Mouse (Mus musculus) MEL (cell line): ENCODE results near the gene Pmpca. TPM values are rescaled to one million over a fixed set of nuclear protein-coding genes. Genes with fewer than 3 reads are reported as not detected.

Experiments used
- DNase-seq: peaks from one replicate; pipeline ENCODE4 v3.0.0; 2011; ENCODE audit warnings: low read depth, low spot score
- H3K27ac ChIP-seq: 2 replicates; pipeline ENCODE4 v1.5.1; 2012; ENCODE audit warnings: low read depth, mild to moderate bottlenecking, control low read depth, low read length, moderate library complexity; ENCODE audit not compliant: control insufficient read depth
- H3K27me3 ChIP-seq, 2 experiments: fragments of 150-350 bp in 1 of 2; sonication (generic) in 1 of 2; 2 replicates each; pipeline ENCODE4 v1.6.1; 2012; ENCODE audit warnings: low read length in 2 of 2, mild to moderate bottlenecking in 2 of 2, improper control_type of control experiment in 1 of 2, moderate library complexity in 1 of 2; ENCODE audit not compliant: insufficient read depth in 2 of 2, control insufficient read depth in 1 of 2
- H3K36me3 ChIP-seq, 2 experiments: 2 replicates each; pipeline ENCODE4 v1.6.1; 2012 to 2014; ENCODE audit warnings: low read length in 2 of 2, improper control_type of control experiment in 1 of 2, inconsistent platforms in 1 of 2, mild to moderate bottlenecking in 1 of 2; ENCODE audit not compliant: insufficient read depth in 2 of 2, control insufficient read depth in 1 of 2
- H3K4me1 ChIP-seq, 2 experiments: fragments of 150-350 bp in 1 of 2; sonication (generic) in 1 of 2; 2 replicates each; pipeline ENCODE4 v1.6.1; 2012; ENCODE audit warnings: low read length in 2 of 2, improper control_type of control experiment in 1 of 2, mild to moderate bottlenecking in 1 of 2; ENCODE audit not compliant: insufficient read depth in 2 of 2, control insufficient read depth in 1 of 2
- H3K4me3 ChIP-seq, 2 experiments: fragments of 150-350 bp in 1 of 2; sonication (generic) in 1 of 2; 2 replicates each; pipeline ENCODE4 v1.5.1; 2012; ENCODE audit warnings: low read depth in 2 of 2, low read length in 2 of 2, mild to moderate bottlenecking in 2 of 2, moderate library complexity in 2 of 2, control low read depth in 1 of 2, improper control_type of control experiment in 1 of 2; ENCODE audit not compliant: control insufficient read depth in 1 of 2, insufficient read depth in 1 of 2
- H3K79me2 ChIP-seq: 2 replicates; pipeline ENCODE4 v1.6.1; 2012; ENCODE audit warnings: mild to moderate bottlenecking, low read length, moderate library complexity; ENCODE audit not compliant: control insufficient read depth, poor library complexity, insufficient read depth
- H3K9ac ChIP-seq: 2 replicates; pipeline ENCODE4 v1.6.1; 2012; ENCODE audit warnings: low read depth, mild to moderate bottlenecking, control low read depth, low read length, moderate library complexity; ENCODE audit not compliant: control insufficient read depth, poor library complexity, severe bottlenecking
- H3K9me3 ChIP-seq: fragments of 150-350 bp; sonication (generic); replicated peaks from 2 replicates; pipeline ENCODE4 v1.6.1; 2012; ENCODE audit warnings: mild to moderate bottlenecking, low read length, improper control_type of control experiment, moderate library complexity; ENCODE audit not compliant: insufficient read depth
- BHLHE40 ChIP-seq: IDR thresholded peaks from 2 replicates; pipeline ENCODE4 v1.6.1; 2012; ENCODE audit warnings: low read depth, mild to moderate bottlenecking, inconsistent platforms, low read length, improper control_type of control experiment, borderline replicate concordance
- CHD2 ChIP-seq: IDR thresholded peaks from 2 replicates; pipeline ENCODE4 v1.6.1; 2011; ENCODE audit warnings: low read length, improper control_type of control experiment
- CTCF ChIP-seq, 3 experiments: IDR thresholded peaks in 2 of 3; conservative IDR thresholded peaks in 1 of 3; 2 replicates each; pipeline ENCODE4 v1.5.1; 2011 to 2012; ENCODE audit warnings: low read length in 3 of 3, low read depth in 2 of 3, mild to moderate bottlenecking in 2 of 3, improper control_type of control experiment in 1 of 3, inconsistent platforms in 1 of 3, mixed read lengths in 1 of 3, moderate library complexity in 1 of 3; ENCODE audit not compliant: control insufficient read depth in 1 of 3, insufficient read depth in 1 of 3, poor library complexity in 1 of 3, severe bottlenecking in 1 of 3
- E2F4 ChIP-seq: IDR thresholded peaks from 2 replicates; pipeline ENCODE4 v1.6.1; 2011; ENCODE audit warnings: low read depth, low read length, improper control_type of control experiment, borderline replicate concordance
- ELF1 ChIP-seq: IDR thresholded peaks from 2 replicates; pipeline ENCODE4 v1.6.1; 2014; ENCODE audit warnings: low read depth, mild to moderate bottlenecking, inconsistent platforms, low read length, improper control_type of control experiment, moderate library complexity
- EP300 ChIP-seq, 2 experiments: IDR thresholded peaks; 2 replicates each; pipeline ENCODE4 v1.6.1; 2011; ENCODE audit warnings: improper control_type of control experiment in 2 of 2, low read length in 2 of 2, low read depth in 1 of 2, mild to moderate bottlenecking in 1 of 2
- ETS1 ChIP-seq: IDR thresholded peaks from 2 replicates; pipeline ENCODE4 v1.6.1; 2012; ENCODE audit warnings: low read depth, mild to moderate bottlenecking, inconsistent platforms, low read length, improper control_type of control experiment, moderate library complexity
- JUND ChIP-seq: IDR thresholded peaks from 2 replicates; pipeline ENCODE4 v1.6.1; 2011; ENCODE audit warnings: low read depth, mild to moderate bottlenecking, improper control_type of control experiment, low read length
- KAT2A ChIP-seq: conservative IDR thresholded peaks from 2 replicates; pipeline ENCODE4 v1.6.1; 2012; ENCODE audit warnings: low read depth, low read length, improper control_type of control experiment, inconsistent platforms
- MEF2A ChIP-seq: IDR thresholded peaks from 2 replicates; pipeline ENCODE4 v1.6.1; 2014; ENCODE audit warnings: low read depth, mild to moderate bottlenecking, inconsistent platforms, low read length, improper control_type of control experiment; ENCODE audit not compliant: poor library complexity, insufficient replicate concordance, severe bottlenecking; ENCODE audit errors: extremely low read depth
- NELFE ChIP-seq: IDR thresholded peaks from 2 replicates; pipeline ENCODE4 v1.6.1; 2011; ENCODE audit warnings: low read depth, low read length, improper control_type of control experiment
- NRF1 ChIP-seq: IDR thresholded peaks from 2 replicates; pipeline ENCODE4 v1.6.1; 2014; ENCODE audit warnings: low read depth, mild to moderate bottlenecking, inconsistent platforms, low read length, improper control_type of control experiment, moderate library complexity; ENCODE audit not compliant: poor library complexity, insufficient read depth, severe bottlenecking
- RCOR1 ChIP-seq: IDR thresholded peaks from 2 replicates; pipeline ENCODE4 v1.6.1; 2012; ENCODE audit warnings: low read depth, mild to moderate bottlenecking, inconsistent platforms, low read length, improper control_type of control experiment
- TBP ChIP-seq: IDR thresholded peaks from 2 replicates; pipeline ENCODE4 v1.8.0; 2011; ENCODE audit warnings: low read depth, low read length, improper control_type of control experiment
- TCF12 ChIP-seq: IDR thresholded peaks from 2 replicates; pipeline ENCODE4 v1.6.1; 2014; ENCODE audit warnings: low read depth, mild to moderate bottlenecking, inconsistent platforms, low read length, improper control_type of control experiment, moderate library complexity
- UBTF ChIP-seq: IDR thresholded peaks from 2 replicates; pipeline ENCODE4 v1.6.1; 2012; ENCODE audit warnings: low read depth, mild to moderate bottlenecking, inconsistent platforms, low read length, improper control_type of control experiment, moderate library complexity, borderline replicate concordance; ENCODE audit not compliant: insufficient read depth
- USF2 ChIP-seq, 2 experiments: IDR thresholded peaks; 2 replicates each; pipeline ENCODE4 v1.6.1; 2011 to 2012; ENCODE audit warnings: improper control_type of control experiment in 2 of 2, low read length in 2 of 2, borderline replicate concordance in 1 of 2, inconsistent platforms in 1 of 2, low read depth in 1 of 2, mild to moderate bottlenecking in 1 of 2; ENCODE audit not compliant: insufficient read depth in 1 of 2
- ZC3H11A ChIP-seq: IDR thresholded peaks from 2 replicates; pipeline ENCODE4 v1.6.1; 2012; ENCODE audit warnings: low read depth, mild to moderate bottlenecking, inconsistent platforms, low read length, improper control_type of control experiment
- ZMIZ1 ChIP-seq: IDR thresholded peaks from 2 replicates; pipeline ENCODE4 v1.6.1; 2012; ENCODE audit warnings: low read depth, mild to moderate bottlenecking, inconsistent platforms, low read length, improper control_type of control experiment, moderate library complexity
- ZNF384 ChIP-seq: IDR thresholded peaks from 2 replicates; pipeline ENCODE4 v1.6.1; 2012; ENCODE audit warnings: low read depth, mild to moderate bottlenecking, inconsistent platforms, low read length, improper control_type of control experiment
- polyA plus RNA-seq, 2 experiments: library from polyadenylated mRNA; stranded (reverse) in 1 of 2; unstranded in 1 of 2; fragments of >175 nt in 1 of 2; fragments of >200 nt in 1 of 2; gene quantifications; 2 replicates each; pipeline versions ENCODE4 v1.2.1 to v1.2.4; 2012; ENCODE audit warnings: low replicate concordance in 2 of 2, low read depth in 1 of 2; ENCODE audit not compliant: insufficient read length in 2 of 2, insufficient read depth in 1 of 2, missing spikeins in 1 of 2
- total RNA-seq: library from RNA; depleted of rRNA; stranded (reverse); fragments of 300-350 nt; gene quantifications from 2 replicates; pipeline ENCODE4 v1.2.3, GENCODE M21; 2012

Pmpca gene
- total and polyA plus RNA-seq, 3 experiments = 46.4 to 166 (median 96.5) TPM

GRCm38 (mm10) chr2:26351358-26352290 is 37.5 kb upstream of the Pmpca start, which contains the start of gene Dnlz (continued):
- TF ChIP-seq ZC3H11A (no peak; the same call in 1 of the 2 replicates), UBTF (no peak), MEF2A (no peak), JUND (no peak), CHD2 (no peak)
- TF ChIP-seq, all 39 proteins: peak for 22

GRCm38 (mm10) chr2:26352291-26352910 is 36.7 kb upstream of the Pmpca start:
- Histone ChIP-seq H3K36me3 (peaks cover 0 to 5% of the 10 kb centered on the region in 2 experiments; a peak in 2 of 4 replicates), H3K27me3 (no peaks in the 10 kb centered on the region; a peak in 1 of 4 replicates), H3K9me3 (no peaks in the 10 kb centered on the region), H3K4me1 (peaks cover 0 to 15% of the 10 kb centered on the region in 2 experiments; a peak in 2 of 4 replicates), H3K27ac (peak overlapping the region; percentile 45; the same call in 1 of the 2 replicates), H3K79me2 (peaks cover 14% of the 10 kb centered on the region), H3K9ac (peak overlapping the region; percentile 90), H3K4me3 (peak overlapping the region; percentile 77 to 97)
- TF ChIP-seq ETS1 = peak; percentile 6; the same call in 1 of the 2 replicates
- no peak for TF ChIP-seq USF2 (IDR thresholded peaks at IDR 0.05; ENCODE audit: borderline replicate concordance in 1 of 2, insufficient read depth in 1 of 2, low read depth in 1 of 2, low read length in 2 of 2)
- TF ChIP-seq TBP = peak; percentile 3; the same call in 1 of the 2 replicates
- no peak for DNase-seq

GRCm38 (mm10) chr2:26353066-26353980 is 35.8 kb upstream of the Pmpca start:
- Histone ChIP-seq H3K79me2 (peaks cover 14% of the 10 kb centered on the region), H3K27ac (no peak overlapping the region), H3K9me3 (no peaks in the 10 kb centered on the region), H3K27me3 (no peaks in the 10 kb centered on the region; a peak in 1 of 4 replicates), H3K4me3 (no peak overlapping the region; a peak in 2 of 4 replicates), H3K36me3 (peaks cover 0 to 5% of the 10 kb centered on the region in 2 experiments; a peak in 2 of 4 replicates), H3K4me1 (peaks cover 0 to 15% of the 10 kb centered on the region in 2 experiments; a peak in 2 of 4 replicates), H3K9ac (no peak overlapping the region)
- TF ChIP-seq NRF1 (no peak), JUND (no peak), ZNF384 (no peak), E2F4 (no peak), CHD2 (no peak), EP300 (IDR thresholded peaks at IDR 0.05; ENCODE audit: low read depth in 1 of 2, low read length in 2 of 2) (no peak), RCOR1 (no peak), ZC3H11A (no peak), BHLHE40 (no peak), NELFE (no peak), ZMIZ1 (no peak), KAT2A (no peak), ELF1 (no peak), TCF12 (no peak), CTCF (IDR thresholded peaks at IDR 0.05 in 2 of 3, conservative IDR thresholded peaks at IDR 0.05 in 1 of 3; ENCODE audit: control insufficient read depth in 1 of 3, insufficient read depth in 1 of 3, low read depth in 2 of 3, low read length in 3 of 3, poor library complexity in 1 of 3, severe bottlenecking in 1 of 3) (no peak), MEF2A (no peak), UBTF (no peak), USF2 (IDR thresholded peaks at IDR 0.05; ENCODE audit: borderline replicate concordance in 1 of 2, insufficient read depth in 1 of 2, low read depth in 1 of 2, low read length in 2 of 2) (no peak)
- no peak for DNase-seq
